Mouse (Mus musculus): ENCODE measurements around the gene Zfand3. TPM values are rescaled to one million over a fixed set of nuclear protein-coding genes. Genes with fewer than 3 reads are reported as not detected.
A peak's percentile ranks its signal among the peaks of the same experiment; 100 is the strongest.

Gene Zfand3
- polyA plus RNA-seq, 1 experiment = 105 TPM

- Histone ChIP-seq H3K27ac (replicated peaks; ENCODE audit: low read depth, low read length) (no peak overlapping the region), H3K4me3 (ENCODE audit: insufficient read depth, low read depth, low read length) (no peak overlapping the region), H3K4me1 (ENCODE audit: control insufficient read depth, insufficient read depth, insufficient read length, low read length) (no peaks in the 10 kb centered on the region)
Measured at GRCm38 (mm10) chr17:29989653-29990052, 14.9 kb upstream of the Zfand3 start.

- Histone ChIP-seq H3K4me3 (ENCODE audit: insufficient read depth, low read depth, low read length) (no peak overlapping the region), H3K27ac (replicated peaks; ENCODE audit: low read depth, low read length) (no peak overlapping the region), H3K4me1 (ENCODE audit: control insufficient read depth, insufficient read depth, insufficient read length, low read length) (no peaks in the 10 kb centered on the region)
Measured at GRCm38 (mm10) chr17:29990136-29990535, 14.4 kb upstream of the Zfand3 start.

DNA sequence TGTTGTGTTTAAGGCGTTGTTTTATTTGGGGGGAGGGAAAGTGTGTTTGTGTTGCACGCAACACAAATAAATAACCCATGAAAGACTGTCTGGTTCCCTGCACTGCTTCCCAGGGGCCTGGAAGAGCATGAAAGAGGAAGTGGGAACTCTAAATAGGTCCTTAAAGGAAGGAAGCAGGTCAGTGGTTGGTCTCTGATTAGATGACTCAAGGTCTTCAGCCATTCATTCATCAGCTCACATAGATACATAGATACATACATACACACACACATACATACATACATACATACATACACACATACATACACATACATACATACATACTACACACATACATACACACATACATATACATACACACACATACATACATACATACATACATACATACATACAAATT, 13.7 kb upstream of the Zfand3 start:
- Histone ChIP-seq H3K27ac (replicated peaks; ENCODE audit: low read depth, low read length) (no peak overlapping the region), H3K4me1 (ENCODE audit: control insufficient read depth, insufficient read depth, insufficient read length, low read length) (no peaks in the 10 kb centered on the region), H3K4me3 (ENCODE audit: insufficient read depth, low read depth, low read length) (no peak overlapping the region)

- no peak overlapping the region for H3K27ac ChIP-seq (replicated peaks; ENCODE audit: low read depth, low read length)
Measured at GRCm38 (mm10) chr17:29993488-29993887, 11.0 kb upstream of the Zfand3 start.

GRCm38 (mm10) chr17:29994011-29994410, 10.5 kb upstream of the Zfand3 start:
- Histone ChIP-seq H3K4me1 (ENCODE audit: control insufficient read depth, insufficient read depth, insufficient read length, low read length) (peaks cover 8% of the 10 kb centered on the region), H3K27ac (replicated peaks; ENCODE audit: low read depth, low read length) (no peak overlapping the region), H3K4me3 (ENCODE audit: insufficient read depth, low read depth, low read length) (no peak overlapping the region)

More at GRCm38 (mm10) chr17:29993488-29993887, 11.0 kb upstream of the Zfand3 start:
- Histone ChIP-seq H3K4me1 (ENCODE audit: control insufficient read depth, insufficient read depth, insufficient read length, low read length) (peaks cover 5% of the 10 kb centered on the region), H3K4me3 (ENCODE audit: insufficient read depth, low read depth, low read length) (no peak overlapping the region)

DNA sequence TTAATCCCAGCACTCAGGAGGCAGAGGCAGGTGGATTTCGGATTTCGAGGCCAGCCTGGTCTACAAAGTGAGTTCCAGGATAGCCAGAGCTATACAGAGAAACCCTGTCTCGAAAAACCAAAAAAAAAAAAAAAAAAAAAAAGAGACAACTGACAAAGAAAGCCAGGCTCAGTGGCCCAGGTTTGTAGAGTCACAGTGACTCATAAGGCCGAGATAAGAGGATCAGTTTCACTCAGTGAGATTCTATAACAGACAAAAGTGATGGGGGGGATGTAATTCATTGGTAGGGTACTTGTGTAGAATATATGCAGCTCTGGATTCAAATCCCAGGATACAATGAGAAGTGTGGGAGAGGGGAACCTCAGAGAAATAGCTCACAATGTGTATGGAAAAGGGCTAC, 10.1 kb upstream of the Zfand3 start:
- Histone ChIP-seq H3K27ac (replicated peaks; ENCODE audit: low read depth, low read length) (no peak overlapping the region), H3K4me3 (ENCODE audit: insufficient read depth, low read depth, low read length) (no peak overlapping the region), H3K4me1 (ENCODE audit: control insufficient read depth, insufficient read depth, insufficient read length, low read length) (peaks cover 8% of the 10 kb centered on the region)

- no peak overlapping the region for H3K27ac ChIP-seq (replicated peaks; ENCODE audit: low read depth, low read length)
- H3K4me3 ChIP-seq (ENCODE audit: insufficient read depth, low read depth, low read length) = no peak overlapping the region
Measured at GRCm38 (mm10) chr17:29995986-29996385, 8.5 kb upstream of the Zfand3 start.

GRCm38 (mm10) chr17:29997726-29998125, 6.8 kb upstream of the Zfand3 start:
- peaks cover 8% of the 10 kb centered on the region for H3K4me1 ChIP-seq (ENCODE audit: control insufficient read depth, insufficient read depth, insufficient read length, low read length)
- no peak overlapping the region for H3K27ac ChIP-seq (replicated peaks; ENCODE audit: low read depth, low read length)
- H3K4me3 ChIP-seq (ENCODE audit: insufficient read depth, low read depth, low read length) = no peak overlapping the region

More at GRCm38 (mm10) chr17:29995986-29996385, 8.5 kb upstream of the Zfand3 start:
- H3K4me1 ChIP-seq (ENCODE audit: control insufficient read depth, insufficient read depth, insufficient read length, low read length) = peaks cover 8% of the 10 kb centered on the region

- peaks cover 11% of the 10 kb centered on the region for H3K4me1 ChIP-seq (ENCODE audit: control insufficient read depth, insufficient read depth, insufficient read length, low read length)
- H3K4me3 ChIP-seq (ENCODE audit: insufficient read depth, low read depth, low read length) = no peak overlapping the region
- H3K27ac ChIP-seq (replicated peaks; ENCODE audit: low read depth, low read length) = no peak overlapping the region
Measured at GRCm38 (mm10) chr17:29998566-29999295, 5.8 kb upstream of the Zfand3 start.

GRCm38 (mm10) chr17:30005103-30005443, 540 bp downstream of the Zfand3 start:
- Histone ChIP-seq H3K4me1 (ENCODE audit: control insufficient read depth, insufficient read depth, insufficient read length, low read length) (peaks cover 19% of the 10 kb centered on the region), H3K27ac (replicated peaks; ENCODE audit: low read depth, low read length) (peak overlapping the region; percentile 86), H3K4me3 (ENCODE audit: insufficient read depth, low read depth, low read length) (peak overlapping the region; percentile 95)

DNA sequence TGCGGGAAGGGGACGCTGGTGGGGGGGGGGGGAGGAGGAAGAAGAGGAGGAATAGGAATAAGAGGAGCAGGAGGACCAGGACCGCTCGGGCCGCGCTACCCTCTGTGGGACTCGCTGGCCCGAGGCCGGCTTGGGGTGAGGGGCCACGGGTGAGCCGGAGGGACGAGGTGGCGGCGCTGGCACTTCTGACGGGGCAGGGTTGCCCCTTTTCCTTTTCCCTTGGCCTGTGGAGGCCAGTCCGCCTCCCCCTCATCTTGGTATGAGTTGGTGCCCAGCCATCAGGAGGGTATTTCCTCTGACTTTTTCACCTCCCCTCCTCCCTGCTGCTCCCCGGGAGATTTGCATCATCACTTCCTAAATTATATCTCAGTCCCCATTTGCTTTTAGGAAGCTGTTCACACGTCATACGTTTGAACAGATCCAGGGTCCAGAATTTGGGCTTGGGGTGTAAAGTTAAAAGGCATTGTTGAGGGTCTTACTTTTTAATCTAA, 963 bp downstream of the Zfand3 start:
- peaks cover 22% of the 10 kb centered on the region for H3K4me1 ChIP-seq (ENCODE audit: control insufficient read depth, insufficient read depth, insufficient read length, low read length)
- H3K27ac ChIP-seq (replicated peaks; ENCODE audit: low read depth, low read length) = peak overlapping the region; percentile 86
- peak overlapping the region; percentile 95 for H3K4me3 ChIP-seq (ENCODE audit: insufficient read depth, low read depth, low read length)

DNA sequence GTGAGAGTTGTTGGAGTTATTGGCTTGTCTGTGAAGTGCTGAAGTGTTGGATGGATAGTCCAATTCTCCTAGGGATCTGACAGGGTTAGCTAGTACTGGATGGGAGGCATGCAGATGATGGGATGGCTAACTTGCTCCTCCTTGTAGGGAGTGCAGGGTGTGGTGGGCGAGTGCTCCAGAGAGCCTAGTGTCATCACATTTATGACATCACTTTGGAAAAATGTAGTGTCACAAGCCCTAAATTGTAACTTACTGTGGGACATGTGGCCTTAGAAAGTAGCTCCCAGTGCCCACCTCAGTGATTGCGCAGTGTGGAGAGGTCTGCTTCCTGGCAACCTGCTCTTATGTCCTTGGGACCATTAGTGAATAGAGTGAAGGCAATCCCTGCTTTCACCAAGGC, 2.3 kb downstream of the Zfand3 start:
- H3K4me1 ChIP-seq (ENCODE audit: control insufficient read depth, insufficient read depth, insufficient read length, low read length) = peaks cover 22% of the 10 kb centered on the region
- 0 out of 2 replicates have a peak overlapping the region, but pooled peaks have one; percentile 2 for H3K4me3 ChIP-seq (ENCODE audit: insufficient read depth, low read depth, low read length)
- no peak overlapping the region for H3K27ac ChIP-seq (replicated peaks; ENCODE audit: low read depth, low read length)

- Histone ChIP-seq H3K27ac (replicated peaks; ENCODE audit: low read depth, low read length) (no peak overlapping the region), H3K4me1 (ENCODE audit: control insufficient read depth, insufficient read depth, insufficient read length, low read length) (peaks cover 22% of the 10 kb centered on the region), H3K4me3 (ENCODE audit: insufficient read depth, low read depth, low read length) (no peak overlapping the region)
Measured at GRCm38 (mm10) chr17:30007883-30008282, 3.4 kb downstream of the Zfand3 start.

DNA sequence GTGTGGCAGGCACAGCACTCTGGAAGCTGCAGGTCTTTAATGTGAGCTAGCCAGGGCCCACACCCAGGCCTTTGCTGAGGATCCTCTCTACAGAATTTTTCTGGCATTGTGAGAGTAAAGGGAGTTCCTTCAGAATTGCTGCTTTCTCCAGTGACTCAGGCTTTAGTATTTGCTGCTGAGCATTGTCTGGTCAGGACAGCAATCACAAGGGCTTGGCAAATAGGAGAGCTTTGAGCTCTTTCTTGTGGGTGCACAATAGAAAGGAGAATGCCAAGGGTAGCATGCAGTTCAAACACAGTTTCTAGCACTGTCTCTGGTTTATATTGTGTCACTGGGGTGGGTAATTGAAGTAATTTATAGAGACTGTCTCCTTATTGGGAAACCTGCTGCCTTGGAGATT, 3.9 kb downstream of the Zfand3 start:
- H3K4me1 ChIP-seq (ENCODE audit: control insufficient read depth, insufficient read depth, insufficient read length, low read length) = peaks cover 19% of the 10 kb centered on the region
- no peak overlapping the region for H3K4me3 ChIP-seq (ENCODE audit: insufficient read depth, low read depth, low read length)
- H3K27ac ChIP-seq (replicated peaks; ENCODE audit: low read depth, low read length) = no peak overlapping the region

GRCm38 (mm10) chr17:30014660-30015059, 10.1 kb downstream of the Zfand3 start:
- Histone ChIP-seq H3K27ac (replicated peaks; ENCODE audit: low read depth, low read length) (no peak overlapping the region), H3K4me1 (ENCODE audit: control insufficient read depth, insufficient read depth, insufficient read length, low read length) (peaks cover 14% of the 10 kb centered on the region), H3K4me3 (ENCODE audit: insufficient read depth, low read depth, low read length) (no peak overlapping the region)

DNA sequence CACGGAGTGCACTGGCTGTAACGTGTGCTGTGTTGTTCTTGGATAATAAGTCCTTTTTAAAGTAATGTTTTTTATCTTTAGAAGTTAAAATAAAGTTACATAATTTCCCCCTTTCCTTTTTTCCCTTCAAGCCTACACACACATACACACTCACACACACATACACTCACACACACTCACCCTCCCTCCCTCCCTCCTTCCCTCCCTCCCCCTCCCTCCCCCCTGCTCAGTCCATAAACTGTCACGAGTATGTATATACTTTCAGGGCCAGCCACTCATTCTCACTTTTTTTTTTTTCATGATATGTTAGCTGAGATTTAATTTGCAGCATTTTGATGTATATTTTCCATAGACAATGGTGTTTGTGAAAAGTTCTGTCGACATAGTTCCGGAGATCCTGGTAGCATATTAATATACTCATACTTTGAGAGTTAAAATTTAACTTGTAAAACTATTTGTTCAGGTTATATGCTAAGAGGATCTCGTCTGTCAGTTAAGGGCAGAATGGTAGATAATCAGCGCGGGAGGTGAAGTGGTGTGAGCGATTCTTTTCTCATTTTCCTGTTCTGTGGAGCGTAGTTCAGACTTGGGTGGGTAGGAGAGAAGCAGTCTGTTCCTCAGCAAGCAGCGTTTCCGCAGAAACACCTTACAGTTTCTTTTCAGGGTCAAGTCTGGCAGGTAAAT, 14.5 kb downstream of the Zfand3 start:
- H3K4me1 ChIP-seq (ENCODE audit: control insufficient read depth, insufficient read depth, insufficient read length, low read length) = peaks cover 13% of the 10 kb centered on the region
- H3K4me3 ChIP-seq (ENCODE audit: insufficient read depth, low read depth, low read length) = no peak overlapping the region

More for the DNA sequence above, 14.5 kb downstream of the Zfand3 start:
- no peak overlapping the region for H3K27ac ChIP-seq (replicated peaks; ENCODE audit: low read depth, low read length)
